In the genomic region with DNA sequence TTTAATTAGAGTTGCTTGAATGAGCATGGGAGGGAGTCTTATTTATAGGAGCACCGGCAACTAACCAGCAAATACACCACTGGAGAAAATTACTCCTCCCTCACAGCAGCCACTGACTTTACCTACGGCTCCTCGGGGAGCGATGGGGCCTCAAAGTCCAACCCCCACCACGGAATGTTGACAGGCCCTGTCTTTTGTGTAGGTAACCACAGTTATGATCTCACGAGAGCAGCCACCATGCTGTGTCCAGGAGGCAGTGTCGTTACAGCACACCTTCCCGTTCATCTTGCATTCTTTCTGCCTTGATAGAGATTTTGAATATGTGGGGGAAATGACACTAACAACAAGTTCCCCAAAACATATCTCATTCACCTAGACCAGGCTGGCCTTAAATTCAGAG, we compare ENCODE assay signal across 8 mouse cellular contexts. TPM values are rescaled to one million over a fixed set of nuclear protein-coding genes. Genes with fewer than 3 reads are reported as not detected.
DNase-seq lines count a peak whose midpoint lies in the region; ATAC-seq and TF ChIP-seq lines count a peak whose summit lies in the region.

Gene Nup160 (plus strand): TSS at position 209 of the 400 bp plus-strand sequence.

- H3K4me3 ChIP-seq in kidney, embryonic 16.5 days (ENCODE audit: low read length) = no peak within 1 kb of the TSS
- H3K4me3 ChIP-seq in forebrain, embryonic 14.5 days (ENCODE audit: low read depth, low read length) = no peak within 1 kb of the TSS
- H3K4me3 ChIP-seq in midbrain, embryonic 13.5 days (replicated peaks) = no peak within 1 kb of the TSS
- H3K4me3 ChIP-seq in lung, adult 2 months (replicated peaks; ENCODE audit: extremely low read depth, low read depth, low read length) = no peak within 1 kb of the TSS

- no peak within 1 kb of the TSS for H3K27ac ChIP-seq in kidney, embryonic 16.5 days (ENCODE audit: low read length)
- no peak within 1 kb of the TSS for H3K27ac ChIP-seq in forebrain, embryonic 14.5 days (ENCODE audit: low read depth, low read length)
- no peak within 1 kb of the TSS for H3K27ac ChIP-seq in midbrain, embryonic 13.5 days

- H3K4me1 ChIP-seq in kidney, embryonic 16.5 days (ENCODE audit: insufficient read depth, low read length) = peaks cover 17% of the 10 kb centered on the region
- peaks cover 8% of the 10 kb centered on the region for H3K4me1 ChIP-seq in forebrain, embryonic 14.5 days (ENCODE audit: control insufficient read depth, insufficient read depth, low read length)
- H3K4me1 ChIP-seq in midbrain, embryonic 13.5 days (replicated peaks) = peaks cover 23% of the 10 kb centered on the region
- peaks cover 5% of the 10 kb centered on the region for H3K4me1 ChIP-seq in lung, adult 2 months (ENCODE audit: control insufficient read depth, insufficient read depth, low read length)

- TF ChIP-seq POLR2A in lung, adult 2 months (IDR thresholded peaks at IDR 0.05; ENCODE audit: borderline replicate concordance, extremely low read depth, low read depth, low read length) = no peak

- DNase-seq in kidney, adult 9 months = no peak
- peak; percentile 28 for DNase-seq in R1 (ENCODE audit: low read depth, low spot score)
- no peak for DNase-seq in forebrain, embryonic 14.5 days (ENCODE audit: low spot score)
- DNase-seq in layer of hippocampus, postnatal 10 days (ENCODE audit: low spot score in 2 of 2) = no peak
- DNase-seq in testis, postnatal 10 days (ENCODE audit: low spot score) = no peak
- DNase-seq in lung, adult 2 months = no peak

- no peaks in the 10 kb centered on the region for H3K9me3 ChIP-seq in kidney, embryonic 16.5 days (ENCODE audit: low read length)
- no peaks in the 10 kb centered on the region for H3K9me3 ChIP-seq in forebrain, embryonic 14.5 days (replicated peaks; ENCODE audit: control insufficient read depth, low read length)
- no peaks in the 10 kb centered on the region for H3K9me3 ChIP-seq in midbrain, embryonic 13.5 days

- ATAC-seq in kidney, embryonic 16.5 days (ENCODE audit: low FRiP score, low TSS enrichment) = no peak
- no peak for ATAC-seq in forebrain, embryonic 14.5 days
- ATAC-seq in midbrain, embryonic 13.5 days = no peak

- H3K4me2 ChIP-seq in kidney, embryonic 16.5 days (replicated peaks; ENCODE audit: low read depth, low read length) = no peak within 1 kb of the TSS
- no peak within 1 kb of the TSS for H3K4me2 ChIP-seq in forebrain, embryonic 14.5 days (ENCODE audit: low read length)
- no peak within 1 kb of the TSS for H3K4me2 ChIP-seq in midbrain, embryonic 13.5 days (replicated peaks)

- WGBS in kidney, embryonic 16.5 days = 69% methylated on average over 8 of the region's 8 CpGs
- 66% methylated on average over 8 of the region's 8 CpGs for WGBS in forebrain, embryonic 14.5 days
- WGBS in midbrain, embryonic 13.5 days = 76% methylated on average over 8 of the region's 8 CpGs
- 77% methylated on average over 8 of the region's 8 CpGs for WGBS in lung, adult 2 months

- no peaks in the 10 kb centered on the region for H3K36me3 ChIP-seq in kidney, embryonic 16.5 days (ENCODE audit: insufficient read depth, low read length)
- peaks cover 4% of the 10 kb centered on the region; the same call in 1 of the 2 replicates for H3K36me3 ChIP-seq in forebrain, embryonic 14.5 days (ENCODE audit: control insufficient read depth, insufficient read depth, low read length)
- H3K36me3 ChIP-seq in midbrain, embryonic 13.5 days = peaks cover 3% of the 10 kb centered on the region; the same call in 1 of the 2 replicates

- H3K27me3 ChIP-seq in kidney, embryonic 16.5 days (ENCODE audit: insufficient read depth, low read length) = no peaks in the 10 kb centered on the region
- no peaks in the 10 kb centered on the region for H3K27me3 ChIP-seq in forebrain, embryonic 14.5 days (replicated peaks; ENCODE audit: control insufficient read depth, insufficient read depth, low read length)
- no peaks in the 10 kb centered on the region for H3K27me3 ChIP-seq in midbrain, embryonic 13.5 days

- no peak within 1 kb of the TSS for H3K9ac ChIP-seq in kidney, embryonic 16.5 days (replicated peaks; ENCODE audit: low read length)
- no peak within 1 kb of the TSS for H3K9ac ChIP-seq in forebrain, embryonic 14.5 days (ENCODE audit: low read length)
- no peak within 1 kb of the TSS for H3K9ac ChIP-seq in midbrain, embryonic 13.5 days (replicated peaks)

- TF ChIP-seq CTCF in lung, adult 2 months (IDR thresholded peaks at IDR 0.05; ENCODE audit: insufficient read depth, low read length) = no peak

RNA-seq across cellular contexts. Expression of gene Nup160, which starts in this region (rescaled TPM):
- polyA plus RNA-seq in kidney, embryonic 16.5 days (2015; fragmentation: Nextera tagmentation; extraction: Ambion mirVana) = 45.6 and 49.6 TPM in 2 replicates
- 31.0 and 31.9 TPM in 2 replicates for polyA plus RNA-seq in forebrain, embryonic 14.5 days (2014; fragmentation: Nextera tagmentation; extraction: Ambion mirVana)
- 10 to 100 TPM; 17.6 to 20.2 TPM for total RNA-seq in layer of hippocampus, postnatal 10 days (2021)
- 26.8 and 28.8 TPM in 2 replicates for polyA plus RNA-seq in midbrain, embryonic 13.5 days (2015; fragmentation: Nextera tagmentation; extraction: Ambion mirVana)
- polyA plus RNA-seq in lung, adult 2 months (2012; rRNA removed) = 4.6 and 7.7 TPM in 2 replicates
